Mouse (Mus musculus) left cerebral cortex, adult 8-10 months (tissue): ENCODE measurements around the gene Pcgf2. TPM values are rescaled to one million over a fixed set of nuclear protein-coding genes. Genes with fewer than 3 reads are reported as not detected.
"Not testable (repeated sequence)": the region's sequence is repeated elsewhere in the genome, so short reads cannot be mapped to it uniquely, and the experiment has no call there.

Source experiments
- DNase-seq, 2 experiments: peaks; one replicate each; pipeline ENCODE4 v3.0.0; 2022; ENCODE audit warnings: low spot score in 2 of 2
- total RNA-seq, 4 experiments: library from RNA; stranded (reverse); gene quantifications; 2 replicates each; pipeline ENCODE4 v1.2.4; 2022

Gene Pcgf2
- total RNA-seq, 4 experiments from 2014 or later: 35.3 to 39.6 (median 37.6) TPM

GRCm38 (mm10) chr11:97717369-97718280, 17.3 kb upstream of the Pcgf2 start:
- DNase-seq: no peak

- DNase-seq: no peak
Observed at GRCm38 (mm10) chr11:97716021-97716420, 15.7 kb upstream of the Pcgf2 start.

GRCm38 (mm10) chr11:97714784-97715760, 14.8 kb upstream of the Pcgf2 start:
- no peak for DNase-seq

- no peak for DNase-seq
Observed at GRCm38 (mm10) chr11:97714356-97714755, 14.1 kb upstream of the Pcgf2 start.

GRCm38 (mm10) chr11:97713896-97714295, 13.6 kb upstream of the Pcgf2 start:
- DNase-seq: no peak

- no peak for DNase-seq
Observed at GRCm38 (mm10) chr11:97712286-97712685, 12.0 kb upstream of the Pcgf2 start.

GRCm38 (mm10) chr11:97711200-97711900, 11.1 kb upstream of the Pcgf2 start:
- DNase-seq: no peak

GRCm38 (mm10) chr11:97710067-97710466, 9.8 kb upstream of the Pcgf2 start:
- DNase-seq: not testable (repeated sequence)

- DNase-seq: peak; percentile 99
Observed at GRCm38 (mm10) chr11:97703039-97703826, 2.9 kb upstream of the Pcgf2 start, which contains the start of gene Psmb3. TSS of gene Psmb3 (plus strand) at chr11:97703399.

GRCm38 (mm10) chr11:97702393-97702745, 2.1 kb upstream of the Pcgf2 start:
- peak; percentile 81 to 95 for DNase-seq

GRCm38 (mm10) chr11:97701581-97702392, 1.5 kb upstream of the Pcgf2 start:
- no peak for DNase-seq

GRCm38 (mm10) chr11:97700746-97701580, 666 bp upstream of the Pcgf2 start:
- no peak for DNase-seq

- peak in 1 of 2 experiments; percentile 88 for DNase-seq
Observed at GRCm38 (mm10) chr11:97699626-97700002, 683 bp downstream of the Pcgf2 start.

- DNase-seq: peak in 1 of 2 experiments; percentile 52
Observed at GRCm38 (mm10) chr11:97698741-97699611, 1.3 kb downstream of the Pcgf2 start.

- no peak for DNase-seq
Observed at GRCm38 (mm10) chr11:97697891-97698529, 2.3 kb downstream of the Pcgf2 start.

GRCm38 (mm10) chr11:97697199-97697890, 3.0 kb downstream of the Pcgf2 start:
- no peak for DNase-seq

- DNase-seq: no peak
Observed at GRCm38 (mm10) chr11:97696669-97697068, 3.6 kb downstream of the Pcgf2 start.
